Mouse (Mus musculus): Measurements from ENCODE around the gene Ampd1. TPM values are rescaled to one million over a fixed set of nuclear protein-coding genes. Genes with fewer than 3 reads are reported as not detected.

Ampd1 gene
- polyA plus RNA-seq (2014; fragmentation: Nextera tagmentation; extraction: Ambion mirVana): 0.12 TPM in 1 of 2 replicates, not detected in the other

DNA sequence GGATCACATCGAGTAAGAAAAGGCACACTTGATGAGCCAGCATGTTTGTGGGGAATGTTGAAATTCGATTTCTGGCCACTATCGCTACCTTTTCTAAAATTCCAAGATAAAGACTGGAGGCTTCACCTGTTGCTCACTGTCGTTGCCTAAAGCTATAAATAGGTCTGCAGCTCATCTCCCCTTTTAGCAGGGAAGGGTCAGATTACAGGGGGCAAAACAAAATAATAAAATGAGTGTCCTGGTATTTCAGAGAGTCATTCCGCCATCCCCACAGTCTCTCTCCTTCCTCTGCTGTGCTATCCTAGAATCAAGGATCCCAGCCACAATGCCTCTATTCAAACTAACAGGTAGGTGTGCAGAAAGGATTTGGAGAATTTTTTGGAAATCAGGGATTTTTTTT, at the start of gene Ampd1:
TSS of gene Ampd1 (plus strand) at position 244 of the 400 bp plus-strand sequence.
- no peaks in the 10 kb centered on the region for H3K27me3 ChIP-seq (ENCODE audit: control insufficient read depth, insufficient read depth, low read length)
- H3K9me3 ChIP-seq (ENCODE audit: control insufficient read depth, low read length): no peaks in the 10 kb centered on the region
- DNase-seq (ENCODE audit: low spot score): no peak
- H3K36me3 ChIP-seq (ENCODE audit: control insufficient read depth, insufficient read depth, low read length): peaks cover 1% of the 10 kb centered on the region; the same call in 1 of the 2 replicates
- no peak within 1 kb of the TSS for H3K9ac ChIP-seq (ENCODE audit: low read length)
- 78% methylated on average over 5 of the region's 5 CpGs for WGBS
- no peaks in the 10 kb centered on the region for H3K4me1 ChIP-seq (replicated peaks; ENCODE audit: control insufficient read depth, insufficient read depth, low read length)
- no peak within 1 kb of the TSS for H3K4me3 ChIP-seq (ENCODE audit: low read depth, low read length)
- ATAC-seq (replicated peaks; ENCODE audit: low FRiP score): no peak
- no peak within 1 kb of the TSS for H3K27ac ChIP-seq (ENCODE audit: low read depth, low read length)
- H3K4me2 ChIP-seq (ENCODE audit: low read depth, low read length, severe bottlenecking): no peak within 1 kb of the TSS

DNA sequence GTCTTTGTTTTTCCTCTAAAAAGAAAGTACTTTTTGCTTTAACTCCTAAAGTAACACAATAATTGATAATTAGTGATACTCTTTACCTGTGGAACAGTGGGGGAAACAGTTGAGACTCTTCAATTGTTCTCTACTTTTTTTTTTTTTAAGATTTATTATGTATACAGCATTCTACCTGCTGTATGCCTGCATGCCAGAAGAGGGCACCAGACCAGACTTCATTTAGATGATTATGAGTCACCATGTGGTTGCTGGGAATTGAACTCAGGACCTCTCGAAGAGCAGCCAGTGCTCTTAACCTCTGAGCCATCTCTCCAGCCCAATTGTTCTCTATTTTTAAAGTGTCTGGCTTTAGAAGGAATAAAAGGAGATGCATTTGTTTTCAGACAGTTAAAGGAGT, 47.6 kb upstream of the Ampd1 start:
- Histone ChIP-seq H3K9me3 (ENCODE audit: control insufficient read depth, low read length) (no peaks in the 10 kb centered on the region), H3K4me3 (ENCODE audit: low read depth, low read length) (no peak overlapping the region), H3K27me3 (ENCODE audit: control insufficient read depth, insufficient read depth, low read length) (no peaks in the 10 kb centered on the region), H3K36me3 (ENCODE audit: control insufficient read depth, insufficient read depth, low read length) (peaks cover 7% of the 10 kb centered on the region), H3K9ac (ENCODE audit: low read length) (no peak overlapping the region), H3K27ac (ENCODE audit: low read depth, low read length) (no peak overlapping the region), H3K4me2 (ENCODE audit: low read depth, low read length, severe bottlenecking) (no peak overlapping the region), H3K4me1 (replicated peaks; ENCODE audit: control insufficient read depth, insufficient read depth, low read length) (peaks cover 2% of the 10 kb centered on the region; the same call in 1 of the 2 replicates)
- no peak for ATAC-seq (replicated peaks; ENCODE audit: low FRiP score)
- DNase-seq (ENCODE audit: low spot score): no peak
- 92% methylated on average over 1 of the region's 1 CpGs for WGBS

DNA sequence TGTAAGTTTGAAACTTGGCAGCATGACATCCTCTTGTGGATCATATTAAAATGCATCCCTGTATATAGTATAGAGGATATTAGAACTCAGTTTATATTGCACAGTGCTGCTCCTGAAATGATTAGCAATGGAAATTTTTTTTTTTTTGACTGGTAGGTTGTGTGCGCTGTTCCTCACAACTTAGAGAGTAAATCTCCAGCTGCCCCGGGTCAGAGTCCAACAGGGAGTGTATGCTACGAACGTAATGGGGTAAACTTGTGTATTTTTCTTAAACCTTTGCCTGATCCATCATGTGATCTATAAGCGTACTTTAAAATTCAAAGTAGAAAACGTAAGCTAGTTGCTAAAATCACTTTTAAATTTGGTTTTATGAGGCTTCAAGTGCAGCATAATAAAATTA, 33.5 kb upstream of the Ampd1 start:
- Histone ChIP-seq H3K27ac (ENCODE audit: low read depth, low read length) (no peak overlapping the region), H3K9me3 (ENCODE audit: control insufficient read depth, low read length) (no peaks in the 10 kb centered on the region), H3K4me3 (ENCODE audit: low read depth, low read length) (no peak overlapping the region), H3K36me3 (ENCODE audit: control insufficient read depth, insufficient read depth, low read length) (no peaks in the 10 kb centered on the region; the same call in 1 of the 2 replicates), H3K4me1 (replicated peaks; ENCODE audit: control insufficient read depth, insufficient read depth, low read length) (no peaks in the 10 kb centered on the region), H3K27me3 (ENCODE audit: control insufficient read depth, insufficient read depth, low read length) (no peaks in the 10 kb centered on the region), H3K9ac (ENCODE audit: low read length) (no peak overlapping the region), H3K4me2 (ENCODE audit: low read depth, low read length, severe bottlenecking) (no peak overlapping the region)
- 94% methylated on average over 6 of the region's 6 CpGs for WGBS
- ATAC-seq (replicated peaks; ENCODE audit: low FRiP score) (no peak), DNase-seq (ENCODE audit: low spot score) (no peak)

GRCm38 (mm10) chr3:103040861-103041379, 32.9 kb upstream of the Ampd1 start:
- H3K36me3 ChIP-seq (ENCODE audit: control insufficient read depth, insufficient read depth, low read length): no peaks in the 10 kb centered on the region; the same call in 1 of the 2 replicates
- H3K9ac ChIP-seq (ENCODE audit: low read length): no peak overlapping the region
- no peaks in the 10 kb centered on the region for H3K4me1 ChIP-seq (replicated peaks; ENCODE audit: control insufficient read depth, insufficient read depth, low read length)
- H3K4me2 ChIP-seq (ENCODE audit: low read depth, low read length, severe bottlenecking): no peak overlapping the region
- no peaks in the 10 kb centered on the region for H3K9me3 ChIP-seq (ENCODE audit: control insufficient read depth, low read length)
- no peak overlapping the region for H3K4me3 ChIP-seq (ENCODE audit: low read depth, low read length)
- DNase-seq (ENCODE audit: low spot score) (no peak), ATAC-seq (replicated peaks; ENCODE audit: low FRiP score) (no peak)
- H3K27ac ChIP-seq (ENCODE audit: low read depth, low read length): no peak overlapping the region
- 90% methylated on average over 1 of the region's 1 CpGs for WGBS
- H3K27me3 ChIP-seq (ENCODE audit: control insufficient read depth, insufficient read depth, low read length): no peaks in the 10 kb centered on the region

GRCm38 (mm10) chr3:103056016-103056595, 17.7 kb upstream of the Ampd1 start:
- H3K27me3 ChIP-seq (ENCODE audit: control insufficient read depth, insufficient read depth, low read length): no peaks in the 10 kb centered on the region
- peaks cover 11% of the 10 kb centered on the region for H3K36me3 ChIP-seq (ENCODE audit: control insufficient read depth, insufficient read depth, low read length)
- DNase-seq (ENCODE audit: low spot score) (no peak), ATAC-seq (replicated peaks; ENCODE audit: low FRiP score) (no peak)
- H3K9ac ChIP-seq (ENCODE audit: low read length): no peak overlapping the region
- H3K4me2 ChIP-seq (ENCODE audit: low read depth, low read length, severe bottlenecking): no peak overlapping the region
- H3K4me1 ChIP-seq (replicated peaks; ENCODE audit: control insufficient read depth, insufficient read depth, low read length): no peaks in the 10 kb centered on the region; the same call in 1 of the 2 replicates
- H3K9me3 ChIP-seq (ENCODE audit: control insufficient read depth, low read length): no peaks in the 10 kb centered on the region
- WGBS: 94% methylated on average over 5 of the region's 5 CpGs
- no peak overlapping the region for H3K4me3 ChIP-seq (ENCODE audit: low read depth, low read length)
- H3K27ac ChIP-seq (ENCODE audit: low read depth, low read length): no peak overlapping the region

- no peaks in the 10 kb centered on the region; the same call in 1 of the 2 replicates for H3K4me1 ChIP-seq (replicated peaks; ENCODE audit: control insufficient read depth, insufficient read depth, low read length)
- WGBS: 3% methylated on average over 10 of the region's 10 CpGs
- H3K27me3 ChIP-seq (ENCODE audit: control insufficient read depth, insufficient read depth, low read length): no peaks in the 10 kb centered on the region
- H3K4me3 ChIP-seq (ENCODE audit: low read depth, low read length): peak overlapping the region; percentile 74
- no peak overlapping the region for H3K9ac ChIP-seq (ENCODE audit: low read length)
- ATAC-seq (replicated peaks; ENCODE audit: low FRiP score) (peak; percentile 69), DNase-seq (ENCODE audit: low spot score) (no peak)
- peaks cover 14% of the 10 kb centered on the region for H3K36me3 ChIP-seq (ENCODE audit: control insufficient read depth, insufficient read depth, low read length)
- H3K9me3 ChIP-seq (ENCODE audit: control insufficient read depth, low read length): no peaks in the 10 kb centered on the region
- peak overlapping the region; percentile 37; the same call in 1 of the 2 replicates for H3K27ac ChIP-seq (ENCODE audit: low read depth, low read length)
- H3K4me2 ChIP-seq (ENCODE audit: low read depth, low read length, severe bottlenecking): peak overlapping the region; percentile 77
These were observed 16.1 kb upstream of the Ampd1 start for GRCm38 (mm10) chr3:103057752-103058151.

DNA sequence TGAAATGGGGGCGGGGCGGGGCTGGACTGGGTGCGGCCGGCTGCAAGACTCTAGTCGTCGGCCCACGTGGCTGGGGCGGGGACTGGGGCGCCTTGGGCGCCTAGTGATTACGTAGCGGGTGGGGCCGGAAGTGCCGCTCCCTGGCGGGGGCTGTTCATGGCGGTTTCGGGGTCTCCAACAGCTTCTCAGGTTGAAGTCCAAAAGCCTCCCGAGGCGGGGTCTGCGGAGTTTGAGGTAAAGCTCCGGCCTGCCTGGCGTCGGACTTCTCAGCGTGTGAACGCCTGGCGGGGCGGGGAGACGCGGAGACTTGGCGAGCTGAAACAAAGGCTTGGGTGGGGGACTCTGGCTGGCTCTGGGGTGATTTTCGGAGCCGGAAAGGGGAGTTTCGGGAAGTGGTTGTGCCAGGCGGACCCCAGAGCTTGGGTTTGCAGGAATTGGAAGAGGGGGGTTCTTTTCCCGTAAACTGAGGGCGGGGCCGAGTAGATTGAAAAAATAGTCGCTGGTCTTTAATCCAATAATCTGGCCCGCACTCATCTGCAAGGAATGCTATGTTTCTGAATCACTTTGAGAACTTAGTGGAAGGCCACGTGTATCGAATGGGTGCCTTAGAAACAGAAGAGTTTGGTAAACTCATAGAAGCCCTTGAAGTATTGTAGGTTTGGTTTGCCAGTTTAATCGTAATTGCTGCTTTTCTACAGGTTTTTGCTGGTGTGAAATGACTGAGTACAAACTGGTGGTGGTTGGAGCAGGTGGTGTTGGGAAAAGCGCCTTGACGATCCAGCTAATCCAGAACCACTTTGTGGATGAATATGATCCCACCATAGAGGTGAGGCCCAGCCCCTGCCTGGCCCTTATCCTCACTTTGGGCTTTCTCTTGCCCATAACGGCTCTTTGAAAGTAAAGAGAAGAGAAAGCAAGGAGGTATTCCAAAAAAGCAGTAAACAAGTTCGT, 15.3 kb upstream of the Ampd1 start, which contains the start of gene Nras:
TSS of gene Nras (plus strand) at position 79 of the 951 bp plus-strand sequence.
- H3K4me2 ChIP-seq (ENCODE audit: low read depth, low read length, severe bottlenecking): peak within 1 kb of the TSS; percentile 77
- peak within 1 kb of the TSS; percentile 93 for H3K9ac ChIP-seq (ENCODE audit: low read length)
- ATAC-seq (replicated peaks; ENCODE audit: low FRiP score): peak; percentile 99
- peak within 1 kb of the TSS; percentile 90 for H3K27ac ChIP-seq (ENCODE audit: low read depth, low read length)
- H3K36me3 ChIP-seq (ENCODE audit: control insufficient read depth, insufficient read depth, low read length): peaks cover 20% of the 10 kb centered on the region
- WGBS: 3% methylated on average over 46 of the region's 46 CpGs
- no peaks in the 10 kb centered on the region; the same call in 1 of the 2 replicates for H3K4me1 ChIP-seq (replicated peaks; ENCODE audit: control insufficient read depth, insufficient read depth, low read length)
- peak within 1 kb of the TSS; percentile 74 for H3K4me3 ChIP-seq (ENCODE audit: low read depth, low read length)
- H3K9me3 ChIP-seq (ENCODE audit: control insufficient read depth, low read length): no peaks in the 10 kb centered on the region
- no peaks in the 10 kb centered on the region for H3K27me3 ChIP-seq (ENCODE audit: control insufficient read depth, insufficient read depth, low read length)
- peak; percentile 98 for DNase-seq (ENCODE audit: low spot score)

- ATAC-seq (replicated peaks; ENCODE audit: low FRiP score) (no peak), DNase-seq (ENCODE audit: low spot score) (no peak)
- no peak overlapping the region for H3K27ac ChIP-seq (ENCODE audit: low read depth, low read length)
These were observed 6.9 kb upstream of the Ampd1 start for GRCm38 (mm10) chr3:103066927-103067326.

More at GRCm38 (mm10) chr3:103066927-103067326, 6.9 kb upstream of the Ampd1 start:
- 96% methylated on average over 8 of the region's 8 CpGs for WGBS
- H3K36me3 ChIP-seq (ENCODE audit: control insufficient read depth, insufficient read depth, low read length): peaks cover 28% of the 10 kb centered on the region; the same call in 1 of the 2 replicates
- no peaks in the 10 kb centered on the region for H3K9me3 ChIP-seq (ENCODE audit: control insufficient read depth, low read length)
- H3K9ac ChIP-seq (ENCODE audit: low read length): no peak overlapping the region
- H3K4me2 ChIP-seq (ENCODE audit: low read depth, low read length, severe bottlenecking): no peak overlapping the region
- no peaks in the 10 kb centered on the region for H3K27me3 ChIP-seq (ENCODE audit: control insufficient read depth, insufficient read depth, low read length)
- no peaks in the 10 kb centered on the region for H3K4me1 ChIP-seq (replicated peaks; ENCODE audit: control insufficient read depth, insufficient read depth, low read length)
- no peak overlapping the region for H3K4me3 ChIP-seq (ENCODE audit: low read depth, low read length)
